Mouse (Mus musculus) midbrain, embryonic 12.5 days (tissue): ENCODE measurements around the gene Acacb. TPM values are rescaled to one million over a fixed set of nuclear protein-coding genes. Genes with fewer than 3 reads are reported as not detected.

Source experiments
- ATAC-seq: fragments of 200-750 bp; cut with Nextera tagmentation; 2 replicates; pipeline ENCODE4 v1.8.0; 2017; ENCODE audit warnings: low read depth, moderate TSS enrichment, moderate library complexity; ENCODE audit not compliant: low FRiP score
- H3K27ac ChIP-seq: fragments of 300-500 bp; sonication (generic); replicated peaks from 2 replicates; pipeline ENCODE4 v1.5.1; 2016; ENCODE audit warnings: mild to moderate bottlenecking
- H3K27me3 ChIP-seq: fragments of 300-500 bp; sonication (generic); 2 replicates; pipeline ENCODE4 v1.6.1; 2016; ENCODE audit warnings: mild to moderate bottlenecking
- H3K36me3 ChIP-seq: fragments of 300-500 bp; sonication (generic); 2 replicates; pipeline ENCODE4 v1.6.1; 2016
- H3K4me1 ChIP-seq: fragments of 300-500 bp; sonication (generic); 2 replicates; pipeline ENCODE4 v1.6.1; 2016
- H3K4me2 ChIP-seq: fragments of 300-500 bp; sonication (generic); replicated peaks from 2 replicates; pipeline ENCODE4 v1.6.1; 2016; ENCODE audit warnings: mild to moderate bottlenecking, moderate library complexity
- H3K4me3 ChIP-seq: fragments of 300-500 bp; sonication (generic); 2 replicates; pipeline ENCODE4 v1.5.1; 2016; ENCODE audit warnings: mild to moderate bottlenecking
- H3K9ac ChIP-seq: fragments of 300-500 bp; sonication (generic); replicated peaks from 2 replicates; pipeline ENCODE4 v1.6.1; 2016; ENCODE audit warnings: mild to moderate bottlenecking, moderate library complexity
- H3K9me3 ChIP-seq: fragments of 300-500 bp; sonication (generic); 2 replicates; pipeline ENCODE4 v1.6.1; 2016; ENCODE audit warnings: mild to moderate bottlenecking
- WGBS: fragments of 180-500 bp; shearing (Covaris S2); methylation state at CpG from one replicate; pipeline ENCODE4 v1.1.7; 2016; 5-methylcytosine and 5-hydroxymethylcytosine counted together
- polyA plus RNA-seq: library from polyadenylated mRNA; unstranded; fragments of >200 nt; fragmentation: Nextera tagmentation; extraction: Ambion mirVana; gene quantifications from 2 replicates; pipeline ENCODE4 v1.2.1, GENCODE M21; 2016

The Acacb gene
- polyA plus RNA-seq, 1 experiment from 2014 or later, result 3.1 TPM

- H3K27ac ChIP-seq, result no peak overlapping the region
- H3K4me1 ChIP-seq, result no peaks in the 10 kb centered on the region
- no peaks in the 10 kb centered on the region for H3K36me3 ChIP-seq
- 78% methylated on average over 6 of the region's 6 CpGs for WGBS
- ATAC-seq, result no peak
- H3K4me2 ChIP-seq, result no peak overlapping the region
- no peak overlapping the region for H3K4me3 ChIP-seq
- no peaks in the 10 kb centered on the region for H3K9me3 ChIP-seq
- H3K9ac ChIP-seq, result no peak overlapping the region
- H3K27me3 ChIP-seq, result no peaks in the 10 kb centered on the region
These were observed 16.9 kb downstream of the Acacb start for GRCm38 (mm10) chr5:114163117-114163696.

- Histone ChIP-seq H3K27ac (no peak overlapping the region), H3K9ac (no peak overlapping the region), H3K9me3 (no peaks in the 10 kb centered on the region), H3K4me1 (peaks cover under 1% of the 10 kb centered on the region; the same call in 1 of the 2 replicates), H3K4me2 (no peak overlapping the region), H3K4me3 (no peak overlapping the region), H3K36me3 (no peaks in the 10 kb centered on the region), H3K27me3 (peaks cover 14% of the 10 kb centered on the region)
- ATAC-seq, result no peak
- WGBS, result 81% methylated on average over 7 of the region's 7 CpGs
These were observed 24.0 kb downstream of the Acacb start for GRCm38 (mm10) chr5:114170345-114170744.

- Histone ChIP-seq H3K27me3 (peaks cover 27% of the 10 kb centered on the region), H3K4me2 (no peak overlapping the region), H3K9ac (no peak overlapping the region), H3K9me3 (no peaks in the 10 kb centered on the region), H3K36me3 (no peaks in the 10 kb centered on the region), H3K4me1 (peaks cover 12% of the 10 kb centered on the region), H3K4me3 (no peak overlapping the region), H3K27ac (no peak overlapping the region)
- ATAC-seq, result no peak
- WGBS, result 90% methylated on average over 3 of the region's 3 CpGs
These were observed 26.6 kb downstream of the Acacb start for GRCm38 (mm10) chr5:114172936-114173335.

- no peaks in the 10 kb centered on the region for H3K36me3 ChIP-seq
- no peaks in the 10 kb centered on the region for H3K9me3 ChIP-seq
- no peak overlapping the region for H3K4me2 ChIP-seq
- H3K27ac ChIP-seq, result no peak overlapping the region
- no peak for ATAC-seq
- peaks cover 12% of the 10 kb centered on the region for H3K4me1 ChIP-seq
- peaks cover 28% of the 10 kb centered on the region for H3K27me3 ChIP-seq
- WGBS, result 80% methylated on average over 7 of the region's 7 CpGs
- H3K9ac ChIP-seq, result no peak overlapping the region
- no peak overlapping the region for H3K4me3 ChIP-seq
These were observed 27.1 kb downstream of the Acacb start for GRCm38 (mm10) chr5:114173458-114173857.

GRCm38 (mm10) chr5:114173877-114174581, 27.7 kb downstream of the Acacb start:
- no peak overlapping the region for H3K4me3 ChIP-seq
- no peak overlapping the region for H3K9ac ChIP-seq
- H3K27ac ChIP-seq, result no peak overlapping the region
- no peak overlapping the region for H3K4me2 ChIP-seq
- H3K36me3 ChIP-seq, result no peaks in the 10 kb centered on the region
- ATAC-seq, result no peak
- H3K9me3 ChIP-seq, result no peaks in the 10 kb centered on the region
- peaks cover 30% of the 10 kb centered on the region for H3K27me3 ChIP-seq
- peaks cover 12% of the 10 kb centered on the region for H3K4me1 ChIP-seq
- WGBS, result 41% methylated on average over 16 of the region's 16 CpGs

- peaks cover 30% of the 10 kb centered on the region for H3K27me3 ChIP-seq
- H3K9ac ChIP-seq, result no peak overlapping the region
- H3K36me3 ChIP-seq, result no peaks in the 10 kb centered on the region
- 0 out of 2 replicates have a peak overlapping the region, but pooled peaks have one; percentile 8 for H3K4me2 ChIP-seq
- peaks cover 12% of the 10 kb centered on the region for H3K4me1 ChIP-seq
- H3K4me3 ChIP-seq, result no peak overlapping the region
- WGBS, result 15% methylated on average over 16 of the region's 16 CpGs
- H3K27ac ChIP-seq, result no peak overlapping the region
- no peak for ATAC-seq
- H3K9me3 ChIP-seq, result no peaks in the 10 kb centered on the region
These were observed 28.3 kb downstream of the Acacb start for GRCm38 (mm10) chr5:114174639-114175038.

GRCm38 (mm10) chr5:114175596-114176171, 29.3 kb downstream of the Acacb start:
- peaks cover 12% of the 10 kb centered on the region for H3K4me1 ChIP-seq
- peak overlapping the region; percentile 51 for H3K9ac ChIP-seq

GRCm38 (mm10) chr5:114176548-114177400, 30.4 kb downstream of the Acacb start:
- Histone ChIP-seq H3K9me3 (no peaks in the 10 kb centered on the region), H3K27ac (no peak overlapping the region), H3K4me2 (peak overlapping the region; percentile 65; the same call in 1 of the 2 replicates), H3K27me3 (peaks cover 30% of the 10 kb centered on the region), H3K36me3 (no peaks in the 10 kb centered on the region), H3K9ac (no peak overlapping the region), H3K4me1 (peaks cover 12% of the 10 kb centered on the region), H3K4me3 (no peak overlapping the region)
- no peak for ATAC-seq
- 56% methylated on average over 8 of the region's 8 CpGs for WGBS

More at GRCm38 (mm10) chr5:114175596-114176171, 29.3 kb downstream of the Acacb start:
- ATAC-seq, result peak; percentile 83
- peak overlapping the region; percentile 40 for H3K4me3 ChIP-seq
- peaks cover 30% of the 10 kb centered on the region for H3K27me3 ChIP-seq
- H3K4me2 ChIP-seq, result peak overlapping the region; percentile 65
- no peaks in the 10 kb centered on the region for H3K36me3 ChIP-seq
- no peak overlapping the region for H3K27ac ChIP-seq
- H3K9me3 ChIP-seq, result no peaks in the 10 kb centered on the region
- WGBS, result under 1% methylated on average over 26 of the region's 26 CpGs

GRCm38 (mm10) chr5:114177966-114178719, 31.8 kb downstream of the Acacb start:
- peaks cover 30% of the 10 kb centered on the region for H3K27me3 ChIP-seq
- no peaks in the 10 kb centered on the region for H3K9me3 ChIP-seq
- H3K27ac ChIP-seq, result no peak overlapping the region
- 81% methylated on average over 4 of the region's 4 CpGs for WGBS
- H3K9ac ChIP-seq, result no peak overlapping the region
- ATAC-seq, result no peak
- H3K36me3 ChIP-seq, result no peaks in the 10 kb centered on the region
- H3K4me1 ChIP-seq, result peaks cover 12% of the 10 kb centered on the region
- no peak overlapping the region for H3K4me2 ChIP-seq
- H3K4me3 ChIP-seq, result no peak overlapping the region

GRCm38 (mm10) chr5:114179541-114179940, 33.2 kb downstream of the Acacb start:
- Histone ChIP-seq H3K4me3 (no peak overlapping the region), H3K27me3 (peaks cover 21% of the 10 kb centered on the region), H3K4me2 (no peak overlapping the region), H3K4me1 (peaks cover 12% of the 10 kb centered on the region), H3K27ac (no peak overlapping the region), H3K36me3 (no peaks in the 10 kb centered on the region), H3K9me3 (no peaks in the 10 kb centered on the region), H3K9ac (no peak overlapping the region)
- ATAC-seq, result no peak
- WGBS, result 91% methylated on average over 11 of the region's 11 CpGs

- Histone ChIP-seq H3K4me3 (no peak overlapping the region), H3K4me2 (no peak overlapping the region), H3K9ac (no peak overlapping the region), H3K27ac (no peak overlapping the region), H3K27me3 (peaks cover 1% of the 10 kb centered on the region), H3K36me3 (no peaks in the 10 kb centered on the region), H3K9me3 (no peaks in the 10 kb centered on the region), H3K4me1 (no peaks in the 10 kb centered on the region)
- 90% methylated on average over 2 of the region's 2 CpGs for WGBS
- ATAC-seq, result no peak
These were observed 37.2 kb downstream of the Acacb start for GRCm38 (mm10) chr5:114183493-114183892.
